Mouse (Mus musculus) urinary bladder, postnatal 25 days (tissue): Measurements from ENCODE around the gene Tmem258.
"Not testable (repeated sequence)": the region's sequence is repeated elsewhere in the genome, so short reads cannot be mapped to it uniquely, and the experiment has no call there.

Experiments used
- DNase-seq: peaks from one replicate; pipeline ENCODE4 v3.0.0; 2022; ENCODE audit warnings: low spot score

Gene Tmem258

GRCm38 (mm10) chr19:10203848-10204615 is at the start of gene Tmem258, which contains the start of gene Fen1:
Gene Tmem258, plus strand, starts transcription at chr19:10204014.
Gene Fen1, minus strand, starts transcription at chr19:10204169.
- DNase-seq, result peak; percentile 89

GRCm38 (mm10) chr19:10157725-10158124 is 46.1 kb upstream of the Tmem258 start:
- no peak for DNase-seq

GRCm38 (mm10) chr19:10163896-10164295 is 39.9 kb upstream of the Tmem258 start:
- DNase-seq, result no peak

- not testable (repeated sequence) for DNase-seq
These were observed 37.9 kb upstream of the Tmem258 start for GRCm38 (mm10) chr19:10165928-10166327.

- DNase-seq, result no peak
These were observed 36.7 kb upstream of the Tmem258 start for GRCm38 (mm10) chr19:10167112-10167511.

- no peak for DNase-seq
These were observed 35.9 kb upstream of the Tmem258 start for GRCm38 (mm10) chr19:10167951-10168350.

GRCm38 (mm10) chr19:10168441-10168840 is 35.4 kb upstream of the Tmem258 start:
- no peak for DNase-seq

- no peak for DNase-seq
These were observed 34.6 kb upstream of the Tmem258 start for GRCm38 (mm10) chr19:10169179-10169578.

GRCm38 (mm10) chr19:10169692-10170330 is 34.0 kb upstream of the Tmem258 start:
- DNase-seq, result not testable (repeated sequence)

- no peak for DNase-seq
These were observed 33.3 kb upstream of the Tmem258 start for GRCm38 (mm10) chr19:10170466-10170865.

GRCm38 (mm10) chr19:10171359-10171758 is 32.5 kb upstream of the Tmem258 start:
- no peak for DNase-seq

- no peak for DNase-seq
These were observed 32.0 kb upstream of the Tmem258 start for GRCm38 (mm10) chr19:10171846-10172245.

GRCm38 (mm10) chr19:10173116-10173718 is 30.6 kb upstream of the Tmem258 start:
- no peak for DNase-seq

GRCm38 (mm10) chr19:10173844-10174539 is 29.8 kb upstream of the Tmem258 start:
- no peak for DNase-seq

GRCm38 (mm10) chr19:10174956-10175355 is 28.9 kb upstream of the Tmem258 start:
- no peak for DNase-seq

- no peak for DNase-seq
These were observed 27.3 kb upstream of the Tmem258 start for GRCm38 (mm10) chr19:10176477-10176876.

GRCm38 (mm10) chr19:10176941-10177372 is 26.9 kb upstream of the Tmem258 start:
- DNase-seq, result no peak

GRCm38 (mm10) chr19:10181225-10181624 is 22.6 kb upstream of the Tmem258 start:
- no peak for DNase-seq

- no peak for DNase-seq
These were observed 21.7 kb upstream of the Tmem258 start for GRCm38 (mm10) chr19:10182142-10182541.

- DNase-seq, result peak; percentile 86
These were observed 21.0 kb upstream of the Tmem258 start, which contains the start of gene Fads1 for GRCm38 (mm10) chr19:10182670-10183298. Gene Fads1, plus strand, starts transcription at chr19:10182888.

- peak; percentile 47 for DNase-seq
These were observed 20.4 kb upstream of the Tmem258 start for GRCm38 (mm10) chr19:10183299-10183983.
